Mouse (Mus musculus): ENCODE measurements around the gene Cd300c2.
"Not testable (repeated sequence)": the region's sequence is repeated elsewhere in the genome, so short reads cannot be mapped to it uniquely, and the experiment has no call there.

Cd300c2 gene

DNA sequence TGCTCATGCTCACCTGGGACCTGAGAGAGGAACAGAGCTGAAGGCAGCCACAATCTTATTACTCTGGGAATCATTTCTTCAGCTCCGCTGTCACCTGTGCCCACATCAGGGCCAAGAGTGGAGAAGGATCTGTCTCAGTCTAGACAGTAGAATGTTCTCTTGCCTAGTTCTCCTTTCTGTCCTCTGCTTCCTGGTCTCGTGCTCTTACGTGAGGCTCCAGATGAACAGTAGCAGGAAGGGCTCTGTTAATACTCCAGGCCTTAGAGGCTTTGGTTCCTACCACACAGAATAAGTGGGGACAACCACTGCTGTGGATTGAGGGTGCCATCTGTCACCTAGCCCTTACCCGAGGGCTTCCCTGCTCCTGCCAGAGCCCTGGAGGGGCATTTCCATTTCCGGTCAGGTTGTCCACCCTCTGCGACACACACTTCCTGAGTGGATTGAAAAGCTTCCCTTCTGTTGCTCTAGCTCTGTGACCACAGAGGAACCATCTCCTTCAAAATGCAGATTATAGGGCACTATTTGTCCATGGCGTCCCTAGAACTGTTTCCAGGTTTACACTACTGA lies at the start of gene Cd300c2:
Cd300c2 (minus strand) TSS at position 407 of the 567 bp plus-strand sequence.
- DNase-seq (ENCODE audit: low spot score), result no peak

DNA sequence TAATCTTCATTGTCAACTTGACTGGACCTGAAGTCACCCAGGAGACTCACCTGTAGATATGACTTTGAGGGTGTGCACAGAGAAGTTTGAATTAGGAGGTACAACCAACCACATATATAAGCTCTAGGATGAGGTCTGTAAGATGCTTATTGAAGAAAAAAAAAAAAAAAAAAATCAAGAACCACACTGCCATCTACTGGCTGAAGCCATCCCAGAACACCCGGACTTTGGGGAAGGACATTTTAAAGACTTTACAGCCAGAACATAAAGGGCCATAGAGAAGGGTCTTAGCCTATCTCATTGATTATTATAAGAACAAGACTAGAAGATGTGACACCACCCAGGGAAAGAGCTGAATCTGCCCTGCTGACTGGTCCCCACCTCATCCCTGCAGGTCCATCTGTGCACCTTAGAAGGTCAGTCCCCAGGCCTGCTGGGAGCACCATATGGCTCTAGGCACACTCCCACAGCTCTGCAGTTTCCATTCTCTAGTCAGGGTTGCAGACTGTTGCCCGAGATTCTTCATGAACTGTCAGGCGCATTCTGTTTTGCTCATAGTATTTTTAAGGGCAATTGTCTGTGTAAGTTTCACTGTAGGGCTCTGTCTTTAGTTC lies 47.7 kb upstream of the Cd300c2 start:
- DNase-seq (ENCODE audit: low spot score), result no peak

DNA sequence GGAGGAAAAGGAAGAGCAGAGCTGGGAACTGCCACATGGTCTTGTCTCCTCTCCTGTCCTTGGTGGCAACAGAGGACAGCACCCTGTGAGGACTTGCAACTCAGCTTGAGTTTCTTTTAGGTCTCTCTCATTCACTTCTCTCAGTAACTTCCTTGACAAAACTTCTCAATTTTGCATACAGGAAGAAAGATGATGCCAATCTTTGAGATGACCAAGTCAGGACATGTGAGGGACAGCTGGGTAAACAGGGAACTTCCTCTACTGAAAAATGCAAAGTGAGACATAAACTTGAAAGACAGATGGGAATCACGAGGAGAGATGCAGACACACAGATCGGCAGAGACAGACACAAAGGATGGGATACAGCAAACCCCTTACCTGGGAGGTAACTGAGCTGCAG lies 46.6 kb upstream of the Cd300c2 start, which contains the start of gene Cd300ld3:
Cd300ld3 (minus strand) TSS at position 151 of the 400 bp plus-strand sequence.
- DNase-seq (ENCODE audit: low spot score), result no peak

DNA sequence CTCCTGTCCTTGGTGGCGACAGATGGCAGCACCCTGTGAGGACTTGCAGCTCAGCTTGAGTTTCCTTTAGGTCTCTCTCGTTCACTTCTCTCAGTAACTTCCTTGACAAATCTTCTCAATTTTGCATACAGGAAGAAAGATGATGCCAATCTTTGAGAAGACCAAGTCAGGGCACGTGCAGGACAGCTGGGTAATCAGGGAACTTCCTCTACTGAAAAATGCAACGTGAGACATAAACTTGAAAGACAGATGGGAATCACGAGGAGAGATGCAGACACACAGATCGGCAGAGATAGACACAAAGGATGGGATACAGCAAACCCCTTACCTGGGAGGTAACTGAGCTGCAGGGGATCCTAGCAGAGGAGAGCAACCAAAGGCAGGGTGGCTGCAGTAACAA lies 36.0 kb upstream of the Cd300c2 start, which contains the start of gene Cd300ld5:
Cd300ld5 (minus strand) TSS at position 101 of the 400 bp plus-strand sequence.
- DNase-seq (ENCODE audit: low spot score), result not testable (repeated sequence)

DNA sequence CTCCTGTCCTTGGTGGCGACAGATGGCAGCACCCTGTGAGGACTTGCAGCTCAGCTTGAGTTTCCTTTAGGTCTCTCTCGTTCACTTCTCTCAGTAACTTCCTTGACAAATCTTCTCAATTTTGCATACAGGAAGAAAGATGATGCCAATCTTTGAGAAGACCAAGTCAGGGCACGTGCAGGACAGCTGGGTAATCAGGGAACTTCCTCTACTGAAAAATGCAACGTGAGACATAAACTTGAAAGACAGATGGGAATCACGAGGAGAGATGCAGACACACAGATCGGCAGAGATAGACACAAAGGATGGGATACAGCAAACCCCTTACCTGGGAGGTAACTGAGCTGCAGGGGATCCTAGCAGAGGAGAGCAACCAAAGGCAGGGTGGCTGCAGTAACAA lies 25.2 kb upstream of the Cd300c2 start, which contains the start of gene Cd300ld4:
Cd300ld4 (minus strand) TSS at position 101 of the 400 bp plus-strand sequence.
- DNase-seq (ENCODE audit: low spot score), result not testable (repeated sequence)

DNA sequence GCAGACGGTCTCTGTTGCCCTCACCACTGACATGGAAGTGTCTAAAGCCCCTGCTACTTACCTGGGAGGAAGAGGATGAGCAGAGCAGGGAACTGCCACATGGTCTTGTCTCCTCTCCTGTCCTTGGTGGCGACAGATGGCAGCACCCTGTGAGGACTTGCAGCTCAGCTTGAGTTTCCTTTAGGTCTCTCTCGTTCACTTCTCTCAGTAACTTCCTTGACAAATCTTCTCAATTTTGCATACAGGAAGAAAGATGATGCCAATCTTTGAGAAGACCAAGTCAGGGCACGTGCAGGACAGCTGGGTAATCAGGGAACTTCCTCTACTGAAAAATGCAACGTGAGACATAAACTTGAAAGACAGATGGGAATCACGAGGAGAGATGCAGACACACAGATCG lies 14.4 kb upstream of the Cd300c2 start, which contains the start of gene Cd300ld2:
Cd300ld2 (minus strand) TSS at position 101 of the 400 bp plus-strand sequence.
- not testable (repeated sequence) for DNase-seq (ENCODE audit: low spot score)

DNA sequence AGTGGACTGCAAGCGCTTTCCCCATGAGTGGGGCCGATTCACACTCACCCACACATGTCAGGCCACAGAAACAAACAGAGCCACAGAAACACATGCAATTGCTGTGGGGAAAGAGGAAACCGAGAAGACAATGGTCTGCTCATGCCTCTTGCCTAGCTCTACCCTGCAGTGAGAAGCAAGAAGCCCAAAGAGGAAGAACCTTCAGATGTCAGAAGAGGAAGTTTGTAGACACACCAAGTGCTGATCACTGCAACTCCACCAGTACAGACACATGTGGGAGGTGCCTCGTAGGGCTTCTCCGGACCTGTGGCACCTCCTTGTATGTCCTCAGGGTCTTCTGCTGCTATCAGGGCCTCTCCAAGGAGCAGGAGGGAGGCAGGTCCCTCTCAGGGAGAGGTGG lies 2.4 kb upstream of the Cd300c2 start:
- no peak for DNase-seq (ENCODE audit: low spot score)

DNA sequence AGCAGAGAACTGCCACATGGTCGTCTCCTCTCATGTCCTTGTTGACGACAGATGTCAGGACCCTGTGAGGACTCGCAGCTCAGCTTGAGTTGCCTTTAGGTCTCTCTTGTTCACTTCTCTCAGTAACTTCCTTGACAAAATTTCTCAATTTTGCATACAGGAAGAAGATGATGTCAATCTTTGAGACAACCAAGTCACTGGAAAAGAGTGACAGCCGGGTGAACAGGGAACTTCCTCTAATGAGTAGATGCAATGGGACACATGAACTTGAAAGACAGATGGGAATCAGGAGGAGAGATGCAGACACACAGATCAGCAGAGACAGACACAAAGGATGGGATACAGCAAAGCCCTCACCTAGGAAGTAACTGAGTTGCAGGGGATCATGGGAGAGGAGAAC lies 11.9 kb downstream of the Cd300c2 start, which contains the start of gene Cd300ld:
Cd300ld (minus strand) TSS at position 130 of the 400 bp plus-strand sequence.
- no peak for DNase-seq (ENCODE audit: low spot score)

DNA sequence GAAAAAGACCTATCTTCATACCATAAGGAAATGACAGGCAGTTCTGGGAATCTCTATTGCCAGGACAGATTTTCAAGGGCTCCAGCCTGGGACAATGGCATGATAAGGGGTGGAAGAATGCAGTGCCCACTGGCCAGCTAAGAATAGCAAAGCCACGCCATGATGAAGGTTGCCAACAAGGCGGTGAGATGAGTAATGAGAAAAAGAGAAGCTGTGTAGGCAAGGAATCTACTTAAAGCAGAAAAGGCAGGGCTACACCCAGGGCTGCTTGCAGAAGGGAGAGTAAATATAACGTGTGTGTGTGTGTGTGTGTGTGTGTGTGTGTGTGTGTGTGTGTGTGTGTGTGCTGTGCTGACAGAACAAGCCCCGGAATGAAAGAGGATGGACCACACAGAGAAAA lies 19.8 kb downstream of the Cd300c2 start:
- no peak for DNase-seq (ENCODE audit: low spot score)

DNA sequence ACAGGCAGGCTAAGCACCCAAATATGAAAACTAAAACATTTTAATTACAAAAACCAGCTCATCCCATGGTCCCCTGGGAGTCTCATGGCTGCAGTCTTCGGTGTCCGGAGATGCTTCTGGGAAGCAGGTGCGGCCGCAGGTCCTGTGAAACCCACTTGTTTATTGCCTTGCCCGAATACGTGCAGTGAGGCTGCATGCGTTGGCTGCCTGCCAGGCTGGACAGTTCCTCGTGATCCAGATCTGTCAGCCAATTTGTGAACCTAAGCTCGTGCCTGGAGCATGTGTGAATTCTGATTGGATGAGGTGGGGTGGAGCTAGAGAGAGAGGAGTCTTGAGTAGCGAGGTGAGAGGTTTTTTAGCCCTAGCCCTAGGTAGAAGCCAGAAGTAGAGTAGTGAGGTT lies 29.0 kb downstream of the Cd300c2 start:
- DNase-seq (ENCODE audit: low spot score), result no peak

DNA sequence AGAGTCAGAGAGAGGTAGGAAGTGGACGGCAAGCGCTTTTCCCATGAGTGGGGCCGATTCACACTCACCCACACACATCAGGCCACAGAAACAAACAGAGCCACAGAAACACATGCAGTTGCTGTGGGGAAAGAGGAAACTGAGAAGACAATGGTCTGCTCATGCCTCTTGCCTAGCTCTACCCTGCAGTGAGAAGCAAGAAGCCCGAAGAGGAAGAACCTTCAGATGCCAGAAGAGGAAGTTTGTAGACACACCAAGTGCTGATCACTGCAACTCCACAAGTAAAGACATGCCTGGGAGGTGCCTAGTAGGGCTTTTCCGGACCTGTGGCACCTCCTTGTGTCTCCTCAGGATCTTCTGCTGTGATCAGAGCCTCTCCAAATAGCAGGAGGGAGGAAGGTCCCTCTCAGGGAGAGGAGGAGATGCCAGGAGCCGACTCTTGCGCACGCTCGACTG lies 32.9 kb downstream of the Cd300c2 start, which contains the start of gene Cd300c:
Cd300c (minus strand) TSS at position 406 of the 456 bp plus-strand sequence.
- DNase-seq (ENCODE audit: low spot score), result no peak

DNA sequence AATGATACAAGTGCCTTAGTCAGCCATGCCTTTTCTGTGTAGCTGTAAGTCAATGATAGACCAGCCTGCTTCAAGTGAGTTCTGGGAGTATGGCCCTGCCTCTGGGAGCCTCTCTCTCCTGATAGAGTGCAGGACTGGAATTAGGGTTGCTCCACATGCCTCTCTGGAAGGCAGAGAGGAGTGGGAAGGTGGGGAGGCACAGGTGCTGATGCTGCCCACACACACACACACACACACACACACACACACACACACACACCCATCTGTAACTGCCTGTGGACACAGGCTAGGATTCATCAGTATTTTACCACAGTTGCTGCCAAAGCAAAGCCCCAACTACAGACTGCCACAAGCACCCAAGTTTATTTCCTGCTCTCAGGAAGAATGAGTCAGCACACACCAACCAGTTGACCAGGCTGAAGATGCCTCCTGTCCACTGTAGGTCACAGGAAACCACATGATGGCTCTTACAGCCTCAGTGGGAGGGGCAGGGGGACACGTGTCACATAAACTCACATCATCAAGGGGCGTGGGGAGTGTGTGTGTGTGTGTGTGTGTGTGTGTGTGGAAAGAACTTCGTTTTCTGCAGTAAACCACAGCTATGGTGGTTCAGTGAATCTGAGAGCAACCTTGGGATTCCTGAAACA lies 36.4 kb downstream of the Cd300c2 start:
- no peak for DNase-seq (ENCODE audit: low spot score)

DNA sequence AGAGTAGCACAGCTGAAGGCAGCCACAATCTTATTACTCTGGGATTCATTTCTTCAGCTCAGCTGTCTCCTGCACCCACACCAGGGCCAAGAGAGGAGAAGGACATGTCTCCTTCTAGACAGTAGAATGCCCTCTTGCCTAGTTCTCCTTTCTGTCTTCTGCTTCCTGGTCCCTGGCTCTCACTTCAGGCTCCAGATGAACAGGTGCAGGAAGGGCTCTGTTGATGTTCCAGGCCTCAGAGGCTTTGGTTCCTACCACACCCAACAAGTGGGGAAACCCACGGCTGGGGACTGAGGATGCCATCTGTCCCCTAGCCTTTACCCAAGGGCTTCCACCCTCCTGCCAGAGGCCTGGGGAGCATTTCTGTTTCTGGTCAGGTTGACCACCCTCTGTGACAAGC lies 41.3 kb downstream of the Cd300c2 start:
- no peak for DNase-seq (ENCODE audit: low spot score)

All from MN1 (cell line).